Mouse (Mus musculus) megakaryocyte, embryonic 14.5 days (primary cell): ENCODE measurements at regions not wholly inside any gene's neighbourhood (a gene's known extent, or its start where the extent isn't known, plus 50 kb on each side); places are given as distances from the start of the nearest gene placed in this dataset.

Source experiments
- FLI1 ChIP-seq: IDR thresholded peaks from 2 replicates; pipeline ENCODE4 v1.6.1; 2012; ENCODE audit warnings: low read length, inconsistent platforms, mixed read lengths
- GATA1 ChIP-seq: IDR thresholded peaks from 3 replicates; pipeline ENCODE4 v1.6.1; 2012; ENCODE audit warnings: mixed read lengths, low read length, inconsistent platforms, borderline replicate concordance

DNA sequence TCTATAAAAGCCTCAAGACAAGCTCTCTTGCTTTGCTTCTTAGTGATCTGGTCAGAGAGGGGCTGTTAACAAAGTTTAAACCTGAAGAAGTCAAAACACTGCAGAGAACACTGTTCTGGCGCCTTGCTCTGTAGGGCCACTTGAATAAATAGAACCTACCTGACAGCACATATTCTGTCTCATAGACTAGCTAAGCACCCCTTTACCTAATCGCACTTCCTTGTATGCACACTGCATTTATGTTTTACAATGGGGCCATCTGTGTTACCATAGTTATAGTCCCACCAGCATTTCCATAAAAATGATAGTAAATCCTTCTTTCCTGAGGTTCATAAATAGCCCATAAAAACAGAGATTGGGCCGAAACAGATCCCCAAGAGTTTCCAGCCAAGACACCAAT lies 340.9 kb downstream of the Kif16b start:
- no peak for TF ChIP-seq FLI1
- TF ChIP-seq GATA1, result no peak
